Mouse (Mus musculus): ENCODE data around the gene Gars. TPM values are rescaled to one million over a fixed set of nuclear protein-coding genes. Genes with fewer than 3 reads are reported as not detected.
A peak's percentile ranks its signal among the peaks of the same experiment; 100 is the strongest.

Gars gene
- total RNA-seq, 2 experiments from 2014 or later, result 127 to 132 TPM

DNA sequence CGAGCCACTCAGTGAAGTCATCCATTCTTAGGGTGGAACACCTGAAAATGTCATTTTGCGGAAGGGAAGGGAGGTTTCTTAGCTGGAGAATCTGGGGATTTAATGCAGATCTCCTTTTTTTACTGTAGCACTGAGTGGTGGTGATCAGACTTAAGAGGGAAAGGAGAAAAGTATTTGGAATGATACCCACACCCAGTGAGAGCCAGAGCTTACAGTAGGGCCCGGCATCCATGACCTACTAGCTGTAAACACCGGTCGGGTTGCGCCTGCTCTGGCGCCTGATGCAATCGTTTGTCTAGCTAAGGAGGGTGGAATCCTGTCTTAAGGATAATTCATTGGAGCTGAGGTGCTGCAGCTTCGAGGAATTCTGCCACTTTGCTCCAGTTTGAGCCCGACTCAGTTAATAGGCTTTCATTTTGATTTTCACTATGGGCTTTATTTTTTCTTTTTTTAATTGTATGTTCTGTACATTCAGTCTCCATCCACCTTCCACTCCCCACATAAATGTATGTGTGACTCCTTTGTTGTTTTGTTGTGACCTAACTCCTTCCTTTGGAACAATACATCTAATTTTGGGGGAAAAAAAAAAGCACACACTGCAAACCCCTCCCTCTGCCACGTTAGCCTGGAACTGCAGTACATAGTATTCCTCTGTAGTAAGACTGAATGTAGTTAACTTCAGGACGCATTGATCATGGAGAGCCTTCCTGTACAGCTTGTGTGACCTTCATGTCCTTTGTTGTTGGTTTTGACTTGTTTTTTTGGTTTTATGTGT is 1.1 kb downstream of the Gars start:
- peak; percentile 40 for DNase-seq

DNA sequence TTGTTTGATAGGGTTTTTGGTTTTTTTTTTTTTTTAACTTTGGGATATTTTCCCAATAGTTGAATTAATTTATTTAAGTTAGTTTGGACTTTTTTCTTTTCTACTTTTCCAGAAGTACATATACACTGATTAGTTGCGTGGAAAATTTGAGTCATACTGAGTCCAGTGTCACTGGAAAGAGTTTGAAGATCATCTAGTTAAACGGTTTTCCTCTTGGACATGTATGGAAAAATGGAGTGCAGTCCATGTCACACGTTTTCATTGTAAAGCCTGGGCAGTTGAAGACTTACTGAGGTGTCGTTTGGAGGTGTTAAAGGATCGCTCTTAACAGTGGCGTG is 1.6 kb downstream of the Gars start:
- no peak for DNase-seq

DNA sequence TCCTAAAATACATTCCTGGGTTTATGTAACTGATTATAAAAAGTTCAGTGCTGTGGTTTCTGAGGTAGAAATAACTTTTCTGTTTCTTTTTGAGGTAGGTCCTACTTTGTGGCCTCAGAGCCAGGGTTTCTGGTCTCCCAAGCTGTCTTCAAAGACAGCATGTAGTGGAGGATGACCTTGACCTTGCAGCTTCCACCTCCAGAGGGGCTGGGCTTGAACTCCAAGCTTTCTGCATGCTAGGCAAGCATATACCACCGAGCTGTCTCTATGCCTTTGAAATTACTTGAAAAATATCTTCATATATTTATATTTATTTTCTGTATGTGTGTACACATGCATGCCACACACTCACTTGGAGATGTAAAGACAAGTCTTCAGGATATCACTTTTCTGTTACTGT is 2.2 kb downstream of the Gars start:
- DNase-seq, result no peak

DNA sequence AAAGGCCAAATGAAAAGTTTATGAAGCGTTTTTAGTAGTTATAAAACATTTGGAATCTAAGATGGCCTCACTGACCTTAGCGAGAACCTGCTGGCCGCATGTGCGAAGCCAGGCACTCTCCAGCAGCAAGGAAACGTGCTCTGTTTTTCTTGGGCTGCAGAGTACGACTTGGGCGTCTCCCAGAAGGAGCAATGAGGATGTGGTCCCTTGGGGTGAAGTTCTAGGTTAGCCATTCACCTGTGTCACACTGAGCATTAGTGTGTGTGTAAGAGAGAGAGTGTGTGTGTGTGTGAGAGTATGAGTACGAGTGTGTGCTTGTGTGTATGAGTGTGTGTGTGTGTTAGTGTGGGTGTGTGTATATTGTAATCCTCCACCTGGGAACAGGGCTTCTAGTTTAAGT is 5.4 kb downstream of the Gars start:
- peak; percentile 37 for DNase-seq

DNA sequence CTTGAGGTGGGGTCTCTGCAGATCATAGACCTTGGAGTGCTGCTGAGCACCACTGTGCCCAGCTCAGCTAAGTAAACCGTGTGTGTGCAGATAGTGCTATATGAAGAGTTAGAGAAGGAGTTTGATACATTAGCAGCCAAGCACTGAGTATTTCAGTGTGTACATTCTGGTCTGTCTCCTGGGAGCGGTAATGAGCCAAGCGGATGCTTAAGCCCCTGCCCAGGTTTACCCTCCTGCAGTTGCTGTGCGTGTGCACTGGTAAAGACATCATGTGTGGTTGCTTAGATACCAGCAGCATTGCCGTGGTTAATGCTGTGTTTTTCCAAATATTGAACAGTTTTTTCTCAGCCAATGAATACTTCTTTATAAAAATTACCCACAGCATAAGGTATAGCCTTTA is 6.7 kb downstream of the Gars start:
- no peak for DNase-seq

DNA sequence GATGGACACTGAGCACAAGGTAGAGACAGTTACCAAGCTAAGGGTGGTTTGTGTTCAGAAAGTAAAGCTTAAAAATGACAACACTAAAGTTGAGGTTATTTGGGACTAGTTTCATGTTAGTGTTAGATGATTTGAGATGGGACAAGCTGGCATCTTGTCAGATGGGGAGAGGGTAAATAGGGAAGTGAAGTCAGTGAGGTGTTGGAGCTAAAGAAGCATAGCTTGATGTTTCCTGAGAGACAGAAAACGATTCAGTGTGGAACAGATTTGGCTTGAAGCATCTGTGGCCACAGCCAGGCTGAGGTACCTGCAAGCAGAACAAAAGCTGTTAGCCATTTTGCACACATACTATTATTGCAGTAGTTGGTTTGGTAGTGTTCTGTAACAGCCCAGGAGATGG is 7.5 kb downstream of the Gars start:
- DNase-seq, result no peak

DNA sequence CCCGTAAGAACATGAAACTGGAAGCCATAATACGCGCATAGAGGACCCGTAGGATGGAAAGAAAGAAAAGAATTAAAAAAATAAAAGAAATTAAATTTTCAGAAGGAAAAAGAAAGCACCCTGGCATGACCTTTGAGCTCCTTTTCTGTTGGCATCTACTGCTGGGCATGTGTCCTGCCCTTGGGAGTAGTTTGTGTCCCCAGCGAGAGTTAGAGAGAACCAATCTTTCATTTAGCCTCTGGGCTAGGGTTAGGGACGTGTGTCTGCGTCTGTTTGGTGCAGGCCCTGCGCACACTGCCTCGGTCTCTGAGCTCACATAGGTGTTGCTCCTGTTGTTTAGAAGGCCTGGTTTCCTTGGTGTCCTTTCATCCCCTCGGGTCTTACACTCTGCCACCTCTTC is 11.4 kb downstream of the Gars start:
- peak; percentile 52 for DNase-seq

DNA sequence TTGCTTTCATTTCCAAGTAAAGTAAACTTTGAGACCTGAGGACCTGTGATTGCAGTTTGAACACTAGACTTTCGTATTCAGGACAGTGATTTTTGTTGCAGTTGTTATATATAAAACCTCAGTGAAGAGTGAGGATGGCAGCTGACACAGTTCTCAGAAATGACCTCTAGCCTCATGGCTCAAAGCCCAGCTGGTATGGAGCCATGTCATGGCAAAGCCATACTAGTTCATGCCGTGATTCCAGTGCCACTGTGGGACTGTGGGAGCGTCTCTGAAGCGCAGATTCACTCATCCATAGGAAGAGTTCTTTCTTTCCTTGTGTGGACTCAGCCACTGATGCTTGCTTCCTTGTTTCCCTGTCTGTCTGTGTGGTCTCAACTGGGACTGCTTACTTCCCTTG is 16.7 kb downstream of the Gars start:
- DNase-seq, result peak; percentile 66

DNA sequence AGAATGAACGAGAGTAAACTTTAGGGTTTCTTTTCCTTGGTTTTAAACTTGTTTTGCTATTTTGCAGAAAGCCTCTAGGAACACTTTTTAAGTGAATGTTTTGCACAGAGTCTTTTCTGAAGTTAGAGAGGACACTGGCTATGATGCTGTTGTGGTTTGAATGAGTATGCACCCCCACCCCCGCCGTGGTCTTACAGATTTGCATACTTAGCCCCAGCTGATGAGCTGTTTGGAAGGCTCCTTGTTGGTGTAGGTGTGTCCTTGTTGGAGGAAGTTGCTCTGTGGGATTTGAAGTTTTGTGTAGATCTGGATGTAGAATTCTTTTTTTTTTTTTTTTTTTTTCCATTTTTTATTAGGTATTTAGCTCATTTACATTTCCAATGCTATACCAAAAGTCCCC is 19.6 kb downstream of the Gars start:
- no peak for DNase-seq

DNA sequence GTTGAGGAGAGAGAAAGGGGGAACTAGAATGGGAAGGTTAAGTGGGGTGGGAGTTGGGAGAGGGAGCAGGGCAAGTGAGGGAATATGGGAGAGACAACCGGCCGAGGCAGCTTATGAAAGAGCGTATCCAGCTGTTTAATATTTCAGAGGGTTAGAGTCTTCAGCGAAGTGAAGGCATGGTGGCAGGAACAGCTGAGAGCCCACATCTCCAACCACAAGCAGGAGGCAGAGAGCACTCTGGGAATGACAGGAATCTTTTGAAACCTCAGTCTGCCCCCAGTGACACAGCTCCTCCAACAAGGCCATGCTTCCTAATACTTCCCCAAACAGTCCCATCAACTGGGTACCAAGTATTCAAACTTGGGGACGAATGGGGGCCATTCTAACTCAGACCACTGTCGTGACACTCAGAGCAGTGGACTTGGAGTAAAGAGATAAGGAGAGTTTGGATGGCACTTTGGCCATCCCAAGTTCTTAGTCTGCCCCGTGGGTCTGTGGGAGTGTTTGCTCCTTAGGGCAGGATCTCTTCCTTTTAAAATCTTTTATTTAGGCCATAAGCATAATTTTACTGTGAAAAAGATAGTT is 22.5 kb downstream of the Gars start:
- no peak for DNase-seq

DNA sequence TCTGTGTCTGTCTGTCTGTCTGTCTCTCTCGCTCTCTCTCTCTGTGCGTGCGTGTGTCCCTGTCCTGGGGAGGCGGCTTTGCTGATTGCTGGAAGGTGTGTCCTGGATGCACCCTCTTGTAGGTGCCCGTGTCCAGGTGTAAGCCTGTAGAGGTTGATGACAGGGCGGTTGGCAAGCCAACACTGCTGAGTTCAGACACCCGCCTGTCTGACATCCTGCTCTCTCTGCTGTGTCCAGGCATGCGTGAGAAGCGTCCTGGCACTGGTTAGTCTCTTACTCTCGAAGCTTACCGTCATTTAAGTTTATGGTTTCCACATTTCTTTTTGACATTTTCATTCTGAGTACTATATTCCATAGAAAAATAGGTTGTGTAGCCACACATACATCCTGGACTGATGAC is 23.5 kb downstream of the Gars start:
- DNase-seq, result no peak

DNA sequence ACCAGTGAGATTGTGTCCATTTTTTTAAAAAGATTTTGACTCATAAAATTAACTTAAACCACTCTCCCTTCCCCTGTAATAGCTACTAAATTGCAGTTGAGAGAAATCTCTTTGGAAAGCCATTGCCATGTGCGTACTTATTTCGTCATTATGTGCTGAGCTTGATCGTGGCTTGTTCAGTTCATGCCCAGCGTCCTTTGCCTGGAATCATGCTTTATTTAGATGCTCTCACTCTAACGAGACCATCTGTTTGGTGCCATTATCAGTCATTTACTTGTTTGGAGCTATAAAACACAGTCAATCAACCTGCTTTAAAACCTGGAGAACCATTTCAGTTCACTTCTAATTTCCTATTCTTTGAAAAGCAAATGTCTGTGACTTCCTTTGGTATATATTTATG is 24.4 kb downstream of the Gars start:
- no peak for DNase-seq

DNA sequence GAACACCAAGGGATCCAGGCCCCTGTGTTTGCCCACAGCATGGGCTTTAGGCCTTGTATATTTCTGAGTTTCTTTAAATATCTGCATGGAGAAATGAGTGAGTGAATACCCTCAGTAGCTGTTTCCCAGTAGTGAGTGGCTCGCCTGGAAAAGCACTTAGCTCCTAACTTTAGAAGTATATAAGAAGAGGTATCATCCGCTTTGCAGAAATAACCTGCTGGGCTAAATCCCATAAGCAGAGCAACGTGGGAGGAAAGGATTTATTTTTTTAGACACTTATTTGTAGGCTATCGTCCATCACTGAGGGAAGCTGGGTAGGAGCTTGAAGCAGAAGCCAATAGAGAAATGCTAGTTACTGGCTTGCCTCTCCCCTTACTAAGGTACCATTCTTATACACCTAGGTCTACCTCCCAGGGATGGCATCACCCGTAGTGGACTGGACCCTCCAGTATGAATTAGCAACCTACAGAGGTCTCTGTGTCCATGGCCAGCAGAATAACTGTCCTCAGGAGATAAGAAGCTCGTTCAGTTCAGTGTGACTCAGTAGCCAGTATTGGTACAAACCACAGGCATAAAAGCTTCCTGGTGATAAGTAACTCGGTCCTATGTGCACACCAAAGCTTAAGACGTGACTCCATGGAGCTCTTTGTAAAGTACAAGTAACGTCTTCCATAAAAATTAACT is 26.1 kb downstream of the Gars start:
- DNase-seq, result no peak

DNA sequence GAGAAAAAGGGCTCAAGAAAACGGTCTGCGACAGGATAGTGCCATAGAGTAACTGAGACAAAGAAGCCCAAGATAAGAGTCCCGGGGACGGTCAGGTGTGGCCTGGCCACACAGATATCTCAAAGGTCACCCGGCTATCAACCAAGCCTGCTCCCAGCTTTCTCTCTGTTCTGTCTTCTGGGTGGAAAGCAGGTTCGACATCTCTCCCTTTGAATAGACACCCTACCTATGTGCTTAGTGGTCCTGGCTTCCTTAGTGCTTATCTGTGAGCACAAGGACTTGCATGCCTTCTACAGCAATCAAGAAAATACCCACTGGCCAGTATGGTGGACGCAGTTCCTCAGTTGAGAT is 26.6 kb downstream of the Gars start:
- no peak for DNase-seq

DNA sequence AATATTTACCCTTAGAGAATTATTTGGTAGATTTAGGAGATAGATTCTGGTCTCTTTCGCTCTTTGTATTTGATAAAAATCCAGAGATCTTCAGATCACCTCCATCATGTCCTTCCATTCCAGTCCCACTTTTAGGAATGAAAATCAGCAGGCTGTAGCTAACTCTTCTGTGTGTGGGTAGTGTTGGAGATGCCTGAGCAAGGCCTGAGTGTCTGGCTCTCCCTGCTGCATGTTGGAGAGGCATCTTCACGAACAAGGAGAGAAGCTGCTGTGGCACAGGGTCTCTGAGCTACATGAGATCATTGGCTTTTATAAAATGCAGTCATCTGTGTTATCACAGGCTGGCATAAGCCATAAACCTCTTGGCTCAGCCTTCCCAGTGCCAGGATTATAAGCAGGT is 28.1 kb downstream of the Gars start:
- DNase-seq, result no peak

DNA sequence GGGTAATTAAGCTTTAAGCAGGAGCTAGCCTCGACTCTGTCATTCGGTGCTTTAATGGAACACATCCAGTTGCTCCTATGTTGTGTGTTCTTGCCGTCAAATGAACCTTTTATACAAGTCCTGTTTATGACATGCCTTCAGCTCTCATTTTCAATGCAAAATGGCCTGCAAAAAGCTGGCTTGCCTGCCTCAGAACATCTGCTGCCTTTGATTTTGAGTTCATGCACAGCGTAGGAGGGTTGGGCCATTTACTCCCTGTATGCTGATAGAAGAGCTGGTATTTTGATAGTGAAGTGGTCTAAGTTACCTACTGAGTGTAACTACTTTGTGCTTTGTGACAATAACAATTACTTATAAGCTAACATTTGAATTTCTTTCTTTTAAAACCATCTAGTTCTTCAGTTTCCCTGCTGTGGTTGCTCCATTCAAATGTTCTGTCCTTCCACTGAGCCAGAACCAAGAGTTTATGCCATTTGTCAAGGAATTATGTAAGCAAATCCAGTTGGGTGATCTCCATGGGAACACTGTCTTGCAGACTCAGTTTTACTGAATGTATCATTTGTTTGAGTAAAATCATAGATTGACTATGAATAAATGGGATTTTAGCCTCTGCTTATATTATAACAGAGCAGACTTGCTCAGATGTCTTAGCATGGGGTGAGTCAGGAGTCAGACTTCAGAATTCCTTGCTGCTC is 38.9 kb downstream of the Gars start:
- DNase-seq, result no peak

DNA sequence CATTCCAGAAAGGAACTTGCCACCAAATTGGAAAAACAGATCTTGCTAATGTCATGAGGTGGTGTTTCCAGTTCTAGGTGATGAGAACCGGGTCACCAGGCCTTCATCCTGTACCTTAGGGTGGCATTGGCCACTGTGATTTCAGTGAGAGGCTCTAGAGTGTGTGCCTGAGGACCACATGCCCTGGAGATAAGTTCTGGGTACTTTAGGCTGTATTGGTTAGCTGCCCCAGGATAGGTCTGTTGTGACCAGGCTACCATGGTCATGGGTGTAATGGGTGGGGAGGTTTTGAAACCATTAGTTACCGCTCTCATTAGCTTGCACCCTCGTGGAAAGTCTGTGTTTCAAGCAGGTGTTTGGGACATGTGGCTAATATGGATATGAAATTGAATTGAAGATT is 43.6 kb downstream of the Gars start:
- no peak for DNase-seq

DNA sequence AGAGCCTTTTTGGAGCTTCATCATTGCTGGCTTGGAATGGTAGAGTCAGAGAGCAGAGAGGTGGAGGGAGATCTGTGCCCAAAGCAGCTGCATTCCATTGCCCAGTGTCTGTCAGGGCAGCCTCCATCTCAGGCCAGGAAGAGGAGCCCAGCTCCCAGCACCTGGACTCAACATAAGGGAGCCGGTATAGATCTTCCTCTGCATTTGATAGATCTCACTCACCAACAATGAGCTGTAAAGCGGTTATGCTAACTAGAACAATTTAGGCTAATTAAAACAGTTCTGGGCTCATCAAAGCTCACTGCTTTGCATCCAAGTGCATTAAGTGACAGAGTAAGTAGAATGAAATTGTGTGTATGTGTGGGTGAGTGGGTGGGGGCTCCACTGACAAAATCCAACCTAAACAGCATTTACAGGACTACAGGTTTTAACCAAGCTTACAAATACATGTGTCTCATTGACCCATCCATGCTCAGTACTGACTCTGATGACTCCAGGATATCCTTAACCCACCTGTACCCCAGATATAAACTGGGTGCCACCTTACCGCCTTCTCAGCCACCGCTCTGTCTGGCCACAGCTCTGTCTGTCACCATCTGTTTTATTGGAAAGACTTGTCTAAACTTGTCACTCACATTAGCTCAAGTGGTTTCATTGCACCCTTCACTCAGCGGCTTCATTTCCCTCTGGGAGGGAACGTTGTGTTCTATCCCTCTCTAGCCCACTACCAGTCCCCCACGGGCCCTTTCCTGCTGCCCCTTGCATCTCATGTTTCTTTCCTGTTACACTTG is 44.6 kb downstream of the Gars start:
- no peak for DNase-seq

DNA sequence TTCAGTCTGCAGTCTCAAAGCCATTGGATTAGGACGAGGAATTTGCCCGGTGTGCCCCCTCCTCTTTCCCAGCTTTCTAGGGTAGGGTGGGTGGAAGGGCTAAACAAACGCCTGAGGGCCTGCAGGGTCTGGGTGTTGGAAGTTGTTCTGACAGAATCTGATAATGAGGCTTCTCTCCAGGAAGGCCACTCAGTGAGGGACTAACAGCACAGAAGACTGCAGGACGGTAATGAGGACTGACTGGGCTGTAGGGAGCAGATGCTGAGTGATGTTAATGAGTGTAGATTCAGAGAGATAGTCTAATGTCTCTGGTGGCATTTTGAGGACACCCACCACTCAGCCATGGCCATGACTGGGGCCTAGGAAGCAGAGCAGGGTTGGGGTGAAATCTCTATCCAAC is 49.5 kb downstream of the Gars start:
- no peak for DNase-seq

DNA sequence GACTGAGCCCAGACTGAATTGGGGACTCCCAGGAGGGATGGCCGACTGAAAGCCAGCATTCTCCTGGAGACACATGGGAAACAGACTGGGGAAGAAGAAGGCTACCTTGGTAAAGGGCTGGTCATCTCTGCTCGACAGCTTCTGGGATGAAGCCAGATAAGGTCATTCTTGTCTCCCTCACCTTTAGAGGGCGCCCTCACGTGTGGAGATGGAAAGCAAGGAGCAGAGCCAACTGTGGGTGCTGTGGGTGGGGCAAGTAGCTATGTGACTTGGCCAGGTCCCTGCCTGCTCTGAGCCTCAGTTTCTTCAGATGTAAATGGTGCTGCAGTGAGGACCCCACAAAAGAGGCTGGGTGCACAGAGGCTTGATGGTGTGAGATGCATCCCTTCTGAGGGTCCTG is 52.8 kb downstream of the Gars start:
- peak; percentile 11 for DNase-seq

DNA sequence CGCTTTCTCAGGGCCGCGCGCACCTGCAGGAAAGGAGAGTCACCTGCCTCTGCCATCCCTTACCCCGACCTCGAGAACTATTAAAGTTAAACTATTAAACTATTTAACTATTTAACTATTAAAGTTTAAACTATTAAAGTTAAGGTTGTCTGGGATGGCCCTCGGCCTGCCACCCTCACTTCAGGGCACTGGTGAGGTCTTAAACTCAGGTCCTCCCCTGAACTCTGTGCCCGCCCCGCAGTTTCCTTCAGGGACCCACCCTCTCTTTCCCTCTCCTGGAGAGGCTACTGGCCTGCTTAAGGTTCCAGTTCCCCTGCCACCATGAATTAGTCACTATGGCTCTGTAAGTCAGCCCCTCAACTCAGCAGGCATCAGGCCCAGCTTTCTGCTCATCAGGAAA is 53.6 kb downstream of the Gars start:
- DNase-seq, result no peak

DNA sequence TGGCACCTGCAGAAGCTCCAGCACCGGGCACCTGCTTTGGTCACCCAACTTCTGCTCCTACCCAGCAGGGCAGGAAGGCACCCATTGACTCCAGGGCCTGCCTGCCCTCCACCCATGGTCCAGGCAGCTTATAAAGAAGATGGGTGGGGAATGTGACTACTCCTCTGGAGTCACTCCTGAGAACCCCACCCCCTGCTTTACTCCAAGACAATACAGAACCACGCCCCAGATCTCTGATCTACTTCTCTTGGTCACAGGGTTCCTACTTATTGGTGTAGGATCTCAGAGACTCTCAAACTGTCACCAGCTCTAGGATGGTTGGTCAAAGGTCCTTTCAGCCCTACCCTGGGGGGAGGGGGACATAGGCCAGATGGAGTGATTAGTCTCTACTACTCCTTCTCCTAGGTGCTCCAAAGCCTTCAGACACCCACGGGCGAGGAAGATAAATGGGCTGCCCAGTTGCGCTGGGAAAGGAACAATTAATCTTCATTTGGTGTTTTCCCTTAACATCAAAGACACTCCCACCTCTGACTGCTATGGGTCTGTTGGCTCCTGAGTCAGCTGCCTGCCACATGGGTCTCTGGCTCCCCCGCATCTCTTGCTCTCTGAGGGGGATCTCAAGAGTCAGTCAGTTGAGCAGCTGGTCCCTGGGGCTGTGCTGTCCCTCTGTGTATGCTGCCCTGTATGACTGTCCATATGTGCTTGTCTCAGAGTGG is 55.8 kb downstream of the Gars start:
- no peak for DNase-seq

Measured in adrenal gland, postnatal 10 days (tissue).